Mouse (Mus musculus): ENCODE results near the gene Gins1. TPM values are rescaled to one million over a fixed set of nuclear protein-coding genes. Genes with fewer than 3 reads are reported as not detected.

The Gins1 gene
- polyA plus RNA-seq, 1 experiment from 2014 or later = 82.1 TPM

DNA sequence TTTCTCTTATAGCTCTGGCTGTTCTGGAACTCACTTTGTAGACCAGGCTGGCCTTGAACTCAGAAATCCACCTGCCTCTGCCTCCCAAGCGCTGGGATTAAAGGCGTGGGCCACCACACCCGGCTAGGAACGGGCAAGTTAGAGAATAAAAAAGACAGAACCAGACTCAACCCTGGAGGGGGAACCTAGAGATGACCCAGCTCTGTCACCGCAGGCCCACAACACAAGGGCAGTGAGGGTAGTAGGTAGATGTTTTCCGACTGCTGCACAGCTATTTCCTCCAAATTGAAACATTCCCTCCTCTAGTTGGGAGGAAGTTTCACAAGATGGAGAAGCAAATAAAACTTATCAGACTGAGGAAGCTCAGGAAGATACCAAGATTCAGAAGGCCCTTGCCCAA is 72.5 kb downstream of the Gins1 start:
- peaks cover 7% of the 10 kb centered on the region for H3K36me3 ChIP-seq (ENCODE audit: control insufficient read depth, insufficient read depth, low read length)
- WGBS = 95% methylated on average over 6 of the region's 6 CpGs

DNA sequence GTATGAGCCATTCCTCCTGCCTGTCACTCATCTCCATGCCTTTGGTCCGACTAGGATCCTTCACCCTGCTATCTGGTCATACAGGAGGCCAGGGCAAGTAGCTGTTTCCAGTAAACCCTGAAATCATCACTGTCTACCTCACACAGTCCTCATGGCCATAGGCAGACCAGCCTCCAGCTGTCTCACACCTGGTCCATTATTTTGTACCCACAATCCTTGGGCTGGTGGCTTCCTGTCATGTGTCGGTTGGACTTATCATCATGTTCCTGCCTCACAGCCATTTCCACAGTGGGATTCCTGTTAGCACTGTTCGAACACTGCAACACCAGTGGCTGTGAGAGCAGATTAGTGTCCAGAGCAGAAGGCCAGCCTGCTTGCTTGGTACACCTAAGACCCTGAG is 73.6 kb downstream of the Gins1 start:
- 95% methylated on average over 3 of the region's 3 CpGs for WGBS

More for the DNA sequence above, 72.5 kb downstream of the Gins1 start:
- ATAC-seq (ENCODE audit: low FRiP score) (no peak), DNase-seq (ENCODE audit: low spot score, missing footprints) (no peak)
- no peak overlapping the region for H3K4me2 ChIP-seq
- no peaks in the 10 kb centered on the region for H3K9me3 ChIP-seq (ENCODE audit: control insufficient read depth, low read length)
- no peaks in the 10 kb centered on the region for H3K4me1 ChIP-seq (ENCODE audit: control insufficient read depth, insufficient read depth, low read length)
- no peak overlapping the region for H3K4me3 ChIP-seq (ENCODE audit: low read depth, low read length)
- no peak overlapping the region for H3K9ac ChIP-seq (ENCODE audit: low read length)
- H3K27ac ChIP-seq (ENCODE audit: low read depth, low read length) = no peak overlapping the region
- H3K27me3 ChIP-seq (ENCODE audit: control insufficient read depth, insufficient read depth, low read length) = no peaks in the 10 kb centered on the region

DNA sequence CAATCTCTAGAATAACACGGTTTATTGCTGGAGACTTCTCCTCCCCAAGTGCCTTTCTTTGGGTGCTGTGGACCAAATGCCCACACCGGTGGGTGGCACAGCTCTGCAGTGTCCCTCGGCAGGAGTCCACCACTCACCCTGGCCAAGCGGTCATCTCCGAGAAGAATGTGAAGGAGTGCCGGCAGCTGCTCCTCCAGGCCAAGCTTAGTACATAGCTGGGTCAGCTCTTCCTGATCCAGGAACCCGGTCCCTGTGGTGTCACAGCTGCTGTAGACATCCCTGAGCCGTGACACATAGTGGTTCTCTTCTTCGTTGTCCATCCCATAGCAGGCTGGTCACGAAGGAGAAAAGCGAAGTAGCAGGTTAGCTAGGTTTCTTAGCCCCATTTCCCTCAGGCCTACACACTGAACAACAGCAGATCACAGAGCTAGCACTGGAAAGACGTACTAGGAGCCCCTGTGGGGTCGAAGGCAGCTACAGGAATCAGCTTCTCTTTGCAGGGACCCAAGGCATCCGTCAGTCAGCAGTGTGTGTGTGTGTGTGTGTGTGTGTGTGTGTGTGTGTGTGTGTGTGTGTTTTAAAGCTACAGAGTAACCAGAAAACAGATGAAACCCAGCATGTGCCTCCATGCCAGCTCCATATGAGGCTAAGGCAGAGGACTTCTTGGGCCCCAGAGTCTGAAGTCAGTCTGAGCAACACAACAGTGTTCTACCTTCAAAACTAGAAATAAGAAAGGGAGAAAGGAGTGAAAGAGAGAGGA is 74.8 kb downstream of the Gins1 start:
- no peaks in the 10 kb centered on the region for H3K36me3 ChIP-seq (ENCODE audit: control insufficient read depth, insufficient read depth, low read length)
- H3K9ac ChIP-seq (ENCODE audit: low read length) = no peak overlapping the region
- H3K4me2 ChIP-seq = no peak overlapping the region
- no peaks in the 10 kb centered on the region for H3K4me1 ChIP-seq (ENCODE audit: control insufficient read depth, insufficient read depth, low read length)
- H3K4me3 ChIP-seq (ENCODE audit: low read depth, low read length) = no peak overlapping the region
- H3K9me3 ChIP-seq (ENCODE audit: control insufficient read depth, low read length) = no peaks in the 10 kb centered on the region
- no peak overlapping the region for H3K27ac ChIP-seq (ENCODE audit: low read depth, low read length)
- no peaks in the 10 kb centered on the region for H3K27me3 ChIP-seq (ENCODE audit: control insufficient read depth, insufficient read depth, low read length)
- 89% methylated on average over 14 of the region's 14 CpGs for WGBS
- DNase-seq (ENCODE audit: low spot score, missing footprints) (no peak), ATAC-seq (ENCODE audit: low FRiP score) (no peak)

More for the DNA sequence above, 73.6 kb downstream of the Gins1 start:
- no peaks in the 10 kb centered on the region for H3K9me3 ChIP-seq (ENCODE audit: control insufficient read depth, low read length)
- no peak overlapping the region for H3K9ac ChIP-seq (ENCODE audit: low read length)
- H3K27me3 ChIP-seq (ENCODE audit: control insufficient read depth, insufficient read depth, low read length) = no peaks in the 10 kb centered on the region
- H3K4me3 ChIP-seq (ENCODE audit: low read depth, low read length) = no peak overlapping the region
- no peak for ATAC-seq (ENCODE audit: low FRiP score)
- no peaks in the 10 kb centered on the region for H3K4me1 ChIP-seq (ENCODE audit: control insufficient read depth, insufficient read depth, low read length)
- no peak for DNase-seq (ENCODE audit: low spot score, missing footprints)
- H3K36me3 ChIP-seq (ENCODE audit: control insufficient read depth, insufficient read depth, low read length) = peaks cover 1% of the 10 kb centered on the region
- no peak overlapping the region for H3K27ac ChIP-seq (ENCODE audit: low read depth, low read length)
- no peak overlapping the region for H3K4me2 ChIP-seq

Other genes starting within 250 kb of the Gins1 start
- gene Acss1, start 236.9 kb upstream of the Gins1 start, polyA plus RNA-seq (2014; fragmentation: Nextera tagmentation; extraction: Ambion mirVana) = 20.5 and 21.5 TPM in 2 replicates
- 0.31 and 0.33 TPM in 2 replicates for gene Vsx1, start 216.0 kb upstream of the Gins1 start, polyA plus RNA-seq (2014; fragmentation: Nextera tagmentation; extraction: Ambion mirVana)
- 24.7 and 26.7 TPM in 2 replicates for gene Entpd6, start 156.4 kb upstream of the Gins1 start, polyA plus RNA-seq (2014; fragmentation: Nextera tagmentation; extraction: Ambion mirVana)
- gene Pygb, start 118.7 kb upstream of the Gins1 start, polyA plus RNA-seq (2014; fragmentation: Nextera tagmentation; extraction: Ambion mirVana) = 34.1 and 39.1 TPM in 2 replicates
- 54.4 and 55.1 TPM in 2 replicates for gene Abhd12, start 659 bp upstream of the Gins1 start, polyA plus RNA-seq (2014; fragmentation: Nextera tagmentation; extraction: Ambion mirVana)
- 11.2 and 11.6 TPM in 2 replicates for gene Ninl, start 134.0 kb downstream of the Gins1 start, polyA plus RNA-seq (2014; fragmentation: Nextera tagmentation; extraction: Ambion mirVana)
- gene Nanp, start 134.0 kb downstream of the Gins1 start, polyA plus RNA-seq (2014; fragmentation: Nextera tagmentation; extraction: Ambion mirVana) = 52.4 and 58.9 TPM in 2 replicates
- gene Gm14151, start 186.9 kb downstream of the Gins1 start, polyA plus RNA-seq (2014; fragmentation: Nextera tagmentation; extraction: Ambion mirVana) = not detected in 2 replicates
- not detected in 2 replicates for gene Gm14147, start 192.8 kb downstream of the Gins1 start, polyA plus RNA-seq (2014; fragmentation: Nextera tagmentation; extraction: Ambion mirVana)

Data from midbrain, embryonic 11.5 days (tissue).